Mouse (Mus musculus): ENCODE measurements around the gene Kcne1.

Gene Kcne1

DNA sequence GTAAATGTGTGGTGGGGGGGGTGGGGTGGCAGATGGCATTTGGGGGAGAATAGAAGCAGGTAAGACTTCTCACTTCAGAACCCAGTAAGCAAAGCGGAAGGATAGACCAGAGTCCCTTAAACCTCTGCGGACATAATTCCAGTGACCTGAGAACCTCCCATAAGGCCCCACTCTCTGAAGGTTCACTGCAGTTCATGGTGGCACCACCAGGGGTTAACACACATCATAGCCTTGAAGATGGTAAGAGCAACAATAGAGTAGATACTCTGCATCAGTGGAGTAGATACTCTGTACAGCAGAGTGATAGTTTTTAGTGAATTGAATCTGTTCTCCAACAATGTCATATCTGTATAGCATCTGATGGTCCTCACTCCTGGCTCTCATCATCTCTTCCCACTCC, 53.7 kb downstream of the Kcne1 start:
- no peak for DNase-seq (ENCODE audit: low spot score)

DNA sequence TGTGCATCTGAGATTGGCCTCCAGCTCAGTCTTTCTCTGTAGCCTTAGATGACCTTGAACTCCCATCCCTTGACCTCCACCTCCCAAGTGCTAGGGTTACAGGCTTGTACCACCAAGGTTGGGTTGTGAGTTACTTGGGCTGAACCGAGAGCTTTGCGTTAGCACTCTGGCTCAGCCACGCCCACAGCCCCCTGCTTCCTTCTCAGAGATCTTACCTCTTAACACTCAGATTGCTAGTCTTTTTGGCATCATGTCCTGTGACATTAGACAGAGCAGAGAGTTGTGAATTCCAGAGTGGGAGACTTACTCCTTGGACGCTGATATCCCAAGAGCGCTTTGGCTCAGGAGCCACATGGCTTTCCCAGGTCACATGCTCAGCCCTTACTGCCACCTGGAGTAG, 56.8 kb downstream of the Kcne1 start:
- DNase-seq (ENCODE audit: low spot score) = no peak

GRCm38 (mm10) chr16:92301989-92302388, 57.3 kb downstream of the Kcne1 start:
- no peak for DNase-seq (ENCODE audit: low spot score)

DNA sequence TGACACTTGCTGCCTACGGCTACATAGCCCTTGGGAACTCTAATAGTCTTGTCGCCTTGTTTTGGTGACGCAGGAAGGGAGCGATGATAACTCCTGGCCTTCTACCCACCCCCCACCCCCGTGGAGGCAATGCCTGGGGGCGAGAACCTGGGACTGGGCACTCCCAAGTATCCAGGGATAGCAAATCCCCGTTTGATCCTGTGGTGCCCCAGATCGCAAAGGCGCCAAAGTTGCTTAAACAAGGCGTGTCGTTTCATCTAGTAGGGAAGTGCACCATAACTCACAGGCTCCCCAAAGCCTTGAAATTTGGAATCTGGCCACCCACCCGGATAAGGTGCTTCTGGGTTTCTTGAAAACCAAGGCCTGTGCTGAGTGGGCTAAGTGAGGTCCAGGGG, 57.9 kb downstream of the Kcne1 start:
- DNase-seq (ENCODE audit: low spot score) = no peak

GRCm38 (mm10) chr16:92300649-92301411, 58.4 kb downstream of the Kcne1 start, which contains the start of gene Smim11:
TSS of gene Smim11 (plus strand) at chr16:92301286.
- DNase-seq (ENCODE audit: low spot score) = peak; percentile 94
